ENCODE assay signal across 8 mouse cellular contexts in genomic region chr15:83727626-83728025, GRCm38 (mm10). TPM values are rescaled to one million over a fixed set of nuclear protein-coding genes. Genes with fewer than 3 reads are reported as not detected.
DNase-seq lines count a peak whose midpoint lies in the region; TF ChIP-seq lines count a peak whose summit lies in the region.

No protein-coding gene starts in this region.

- H3K27ac ChIP-seq in thymus, adult 2 months (ENCODE audit: control insufficient read depth, insufficient read depth, low read length) = no peak overlapping the region

- TF ChIP-seq POLR2A in thymus, adult 2 months (IDR thresholded peaks at IDR 0.05; ENCODE audit: control insufficient read depth, extremely low read depth, insufficient read depth, low read length, poor library complexity) = no peak

- no peak overlapping the region for H3K4me3 ChIP-seq in thymus, adult 2 months (ENCODE audit: control insufficient read depth, insufficient read depth, low read length)

- H3K36me3 ChIP-seq in thymus, adult 2 months (ENCODE audit: control insufficient read depth, insufficient read depth, low read length) = no peaks in the 10 kb centered on the region

- 25% methylated on average over 3 of the region's 3 CpGs for WGBS in thymus, adult 2 months

- H3K4me1 ChIP-seq in thymus, adult 2 months (replicated peaks; ENCODE audit: control insufficient read depth, insufficient read depth, low read length) = peaks cover 6% of the 10 kb centered on the region; the same call in 1 of the 2 replicates

- H3K27me3 ChIP-seq in thymus, adult 2 months (ENCODE audit: control insufficient read depth, insufficient read depth, low read length) = peaks cover 9% of the 10 kb centered on the region

- TF ChIP-seq CTCF in thymus, adult 2 months (IDR thresholded peaks at IDR 0.05; ENCODE audit: borderline replicate concordance, control insufficient read depth, extremely low read depth, insufficient read depth, low read length, poor library complexity) = peak; percentile 57; the same call in 1 of the 2 replicates

- peak; percentile 45 for DNase-seq in gastrocnemius, adult 18-20 months (ENCODE audit: low spot score)
- no peak for DNase-seq in gastrocnemius, postnatal 25 days
- peak; percentile 33 for DNase-seq in thymus, adult 2 months
- DNase-seq in thymus, adult 18-20 months = no peak
- DNase-seq in embryo, embryonic 10 days (ENCODE audit: low spot score) = peak; percentile 83
- peak; percentile 83 for DNase-seq in kidney, postnatal 10 days
- DNase-seq in naive thymus-derived CD4-positive, alpha-beta T cell, adult 2 months (ENCODE audit: low read depth) = peak; percentile 26
- DNase-seq in urinary bladder, postnatal 25 days (ENCODE audit: low spot score) = peak; percentile 63

RNA-seq across cellular contexts. Expression of gene Scube1, which starts 2.8 kb away (rescaled TPM):
- under 1 TPM; 0.14 to 0.27 TPM for total RNA-seq in gastrocnemius, adult 18-20 months (2021)
- total RNA-seq in gastrocnemius, postnatal 25 days (2021) = under 1 TPM; 0.32 to 0.67 TPM
- 1.3 and 2.2 TPM in 2 replicates for polyA plus RNA-seq in thymus, adult 2 months (2012; rRNA removed)

RNA-seq across cellular contexts. Expression of gene Mpped1, which starts 51.6 kb away (rescaled TPM):
- not detected for total RNA-seq in gastrocnemius, adult 18-20 months (2021)
- not detected for total RNA-seq in gastrocnemius, postnatal 25 days (2021)
- polyA plus RNA-seq in thymus, adult 2 months (2012; rRNA removed) = 0.22 and 0.31 TPM in 2 replicates

Comparison
In these comparisons a context has a peak if more than half of its experiments do, and no peak if none do; other contexts are left out.
1. DNase-seq: peak in gastrocnemius, adult 18-20 months (single experiment), thymus, adult 2 months (single experiment), embryo, embryonic 10 days (single experiment), kidney, postnatal 10 days (single experiment), naive thymus-derived CD4-positive, alpha-beta T cell, adult 2 months (single experiment) and urinary bladder, postnatal 25 days (single experiment); none in gastrocnemius, postnatal 25 days (single experiment) and thymus, adult 18-20 months (0 of 2).